Mouse (Mus musculus): ENCODE measurements around the gene Lrmda. TPM values are rescaled to one million over a fixed set of nuclear protein-coding genes. Genes with fewer than 3 reads are reported as not detected.
A peak's percentile ranks its signal among the peaks of the same experiment; 100 is the strongest.

The Lrmda gene
- total RNA-seq, 2 experiments from 2014 or later, result 3.7 to 3.9 TPM

GRCm38 (mm10) chr14:23011989-23012388 is 992.5 kb downstream of the Lrmda start:
- DNase-seq (ENCODE audit: low spot score in 2 of 2), result no peak

GRCm38 (mm10) chr14:23014747-23015286 is 995.3 kb downstream of the Lrmda start:
- no peak for DNase-seq (ENCODE audit: low spot score in 2 of 2)

GRCm38 (mm10) chr14:23015321-23016067 is 996.0 kb downstream of the Lrmda start:
- DNase-seq (ENCODE audit: low spot score in 2 of 2), result no peak

GRCm38 (mm10) chr14:23016068-23016611 is 996.6 kb downstream of the Lrmda start:
- DNase-seq (ENCODE audit: low spot score in 2 of 2), result no peak

GRCm38 (mm10) chr14:23041002-23041401 is 1021.5 kb downstream of the Lrmda start:
- no peak for DNase-seq (ENCODE audit: low spot score in 2 of 2)

- no peak for DNase-seq (ENCODE audit: low spot score in 2 of 2)
These were observed 1025.8 kb downstream of the Lrmda start for GRCm38 (mm10) chr14:23045322-23045721.

- DNase-seq (ENCODE audit: low spot score in 2 of 2), result peak; percentile 10 to 51
These were observed 1026.8 kb downstream of the Lrmda start for GRCm38 (mm10) chr14:23046330-23046729.

- DNase-seq (ENCODE audit: low spot score in 2 of 2), result no peak
These were observed 1031.9 kb downstream of the Lrmda start for GRCm38 (mm10) chr14:23051441-23051840.

- DNase-seq (ENCODE audit: low spot score in 2 of 2), result no peak
These were observed 1033.5 kb downstream of the Lrmda start for GRCm38 (mm10) chr14:23052833-23053592.

GRCm38 (mm10) chr14:23057228-23057976 is 1037.9 kb downstream of the Lrmda start:
- no peak for DNase-seq (ENCODE audit: low spot score in 2 of 2)

- DNase-seq (ENCODE audit: low spot score in 2 of 2), result no peak
These were observed 1038.5 kb downstream of the Lrmda start for GRCm38 (mm10) chr14:23057987-23058386.

GRCm38 (mm10) chr14:23078719-23079118 is 1059.2 kb downstream of the Lrmda start:
- no peak for DNase-seq (ENCODE audit: low spot score in 2 of 2)

- no peak for DNase-seq (ENCODE audit: low spot score in 2 of 2)
These were observed 1064.8 kb downstream of the Lrmda start for GRCm38 (mm10) chr14:23084241-23084773.

- peak in 1 of 2 experiments; percentile 36 for DNase-seq (ENCODE audit: low spot score in 2 of 2)
These were observed 1065.3 kb downstream of the Lrmda start for GRCm38 (mm10) chr14:23084797-23085196.

- DNase-seq (ENCODE audit: low spot score in 2 of 2), result no peak
These were observed 1073.8 kb downstream of the Lrmda start for GRCm38 (mm10) chr14:23093306-23093705.

GRCm38 (mm10) chr14:23094546-23095157 is 1075.1 kb downstream of the Lrmda start:
- no peak for DNase-seq (ENCODE audit: low spot score in 2 of 2)

GRCm38 (mm10) chr14:23095158-23096016 is 1075.9 kb downstream of the Lrmda start:
- no peak for DNase-seq (ENCODE audit: low spot score in 2 of 2)

- DNase-seq (ENCODE audit: low spot score in 2 of 2), result no peak
These were observed 1076.5 kb downstream of the Lrmda start for GRCm38 (mm10) chr14:23096017-23096336.

GRCm38 (mm10) chr14:23096405-23096804 is 1076.9 kb downstream of the Lrmda start:
- no peak for DNase-seq (ENCODE audit: low spot score in 2 of 2)

Measured in adrenal gland, postnatal 4 days (tissue).